Mouse (Mus musculus) CD4-positive helper T cell, adult 2 months (primary cell): ENCODE measurements around the gene Fcho1.
A peak's percentile ranks its signal among the peaks of the same experiment; 100 is the strongest.
"Not testable (repeated sequence)": the region's sequence is repeated elsewhere in the genome, so short reads cannot be mapped to it uniquely, and the experiment has no call there.

Experiments used
- DNase-seq: peaks from one replicate; pipeline ENCODE4 v3.0.0-alpha.2; 2012; ENCODE audit warnings: low read depth, missing footprints, low spot score

Fcho1 gene

GRCm38 (mm10) chr8:71725122-71725924 lies at the start of gene Fcho1:
Fcho1 (minus strand) TSS chr8:71725716.
- DNase-seq, result peak; percentile 96

GRCm38 (mm10) chr8:71771336-71771735 lies 45.8 kb upstream of the Fcho1 start:
- no peak for DNase-seq

- DNase-seq, result no peak
Measured at GRCm38 (mm10) chr8:71758816-71759215, 33.3 kb upstream of the Fcho1 start.

GRCm38 (mm10) chr8:71752881-71753552 lies 27.5 kb upstream of the Fcho1 start:
- not testable (repeated sequence) for DNase-seq

- DNase-seq, result not testable (repeated sequence)
Measured at GRCm38 (mm10) chr8:71752263-71752662, 26.7 kb upstream of the Fcho1 start.

GRCm38 (mm10) chr8:71751337-71751886 lies 25.9 kb upstream of the Fcho1 start:
- not testable (repeated sequence) for DNase-seq

- not testable (repeated sequence) for DNase-seq
Measured at GRCm38 (mm10) chr8:71749321-71750075, 24.0 kb upstream of the Fcho1 start.

GRCm38 (mm10) chr8:71747082-71747481 lies 21.6 kb upstream of the Fcho1 start:
- not testable (repeated sequence) for DNase-seq

GRCm38 (mm10) chr8:71745322-71745721 lies 19.8 kb upstream of the Fcho1 start:
- no peak for DNase-seq

- no peak for DNase-seq
Measured at GRCm38 (mm10) chr8:71742783-71743182, 17.3 kb upstream of the Fcho1 start.

- DNase-seq, result no peak
Measured at GRCm38 (mm10) chr8:71741687-71742114, 16.2 kb upstream of the Fcho1 start.

GRCm38 (mm10) chr8:71741226-71741625 lies 15.7 kb upstream of the Fcho1 start:
- DNase-seq, result no peak

- DNase-seq, result not testable (repeated sequence)
Measured at GRCm38 (mm10) chr8:71738316-71738715, 12.8 kb upstream of the Fcho1 start.

GRCm38 (mm10) chr8:71731652-71732230 lies 6.2 kb upstream of the Fcho1 start:
- peak; percentile 74 for DNase-seq

- peak; percentile 77 for DNase-seq
Measured at GRCm38 (mm10) chr8:71728826-71729620, 3.5 kb upstream of the Fcho1 start.

- peak; percentile 47 for DNase-seq
Measured at GRCm38 (mm10) chr8:71728240-71728785, 2.8 kb upstream of the Fcho1 start.

- no peak for DNase-seq
Measured at GRCm38 (mm10) chr8:71724389-71724788, 1.1 kb downstream of the Fcho1 start.

- peak; percentile 89 for DNase-seq
Measured at GRCm38 (mm10) chr8:71723047-71723551, 2.4 kb downstream of the Fcho1 start.

GRCm38 (mm10) chr8:71719928-71720457 lies 5.5 kb downstream of the Fcho1 start:
- DNase-seq, result no peak

- no peak for DNase-seq
Measured at GRCm38 (mm10) chr8:71719218-71719617, 6.3 kb downstream of the Fcho1 start.
